Mouse (Mus musculus) left cerebral cortex, adult 11 months (tissue): ENCODE results near the gene Fbxl21.

Source experiments
- DNase-seq: peaks from one replicate; pipeline ENCODE4 v3.0.0; 2022; ENCODE audit warnings: low spot score

Gene Fbxl21

DNA sequence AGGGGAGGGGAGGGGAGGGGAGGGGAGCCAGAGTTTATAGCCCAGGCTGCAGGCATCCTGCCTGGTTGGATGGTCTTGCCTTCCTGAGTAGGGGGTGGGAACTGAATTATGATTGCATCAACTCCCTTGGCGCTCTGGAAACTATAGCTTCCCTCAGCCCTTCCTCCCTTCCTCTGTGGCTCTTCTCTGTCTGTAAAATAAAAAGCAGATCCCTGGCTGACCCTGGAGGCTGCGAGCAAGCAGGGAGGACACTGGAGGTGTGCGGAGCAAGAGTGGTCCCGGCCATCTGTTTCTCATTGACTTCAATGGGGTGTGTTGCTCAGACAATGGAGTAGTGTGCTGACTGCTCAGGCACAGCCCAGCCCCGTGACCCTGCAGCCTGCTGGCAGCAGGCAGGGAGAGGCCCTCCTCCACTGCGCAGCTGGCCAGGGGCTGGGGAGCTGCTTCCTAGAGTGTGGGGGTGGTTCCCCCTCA, 59.7 kb downstream of the Fbxl21 start:
- no peak for DNase-seq

DNA sequence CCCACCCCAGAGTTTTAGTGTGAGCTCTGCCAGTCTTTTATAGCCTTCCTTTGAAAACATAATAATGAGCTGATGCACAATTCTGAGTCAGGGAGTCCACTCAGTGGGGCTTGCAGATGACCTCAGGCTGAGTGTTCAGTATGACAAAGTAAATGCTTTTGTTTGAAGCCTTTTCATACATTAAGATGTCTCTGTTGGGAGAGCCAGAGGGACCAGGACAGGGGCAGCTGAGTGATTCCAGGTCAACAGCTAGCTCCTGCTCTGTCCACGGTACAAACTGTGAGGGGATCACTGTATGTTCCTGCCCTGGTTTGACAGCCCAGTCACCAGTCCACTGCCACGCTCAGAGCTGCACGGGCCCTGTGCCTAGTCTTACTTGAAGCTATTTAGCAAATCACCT, 60.4 kb downstream of the Fbxl21 start:
- DNase-seq = no peak

DNA sequence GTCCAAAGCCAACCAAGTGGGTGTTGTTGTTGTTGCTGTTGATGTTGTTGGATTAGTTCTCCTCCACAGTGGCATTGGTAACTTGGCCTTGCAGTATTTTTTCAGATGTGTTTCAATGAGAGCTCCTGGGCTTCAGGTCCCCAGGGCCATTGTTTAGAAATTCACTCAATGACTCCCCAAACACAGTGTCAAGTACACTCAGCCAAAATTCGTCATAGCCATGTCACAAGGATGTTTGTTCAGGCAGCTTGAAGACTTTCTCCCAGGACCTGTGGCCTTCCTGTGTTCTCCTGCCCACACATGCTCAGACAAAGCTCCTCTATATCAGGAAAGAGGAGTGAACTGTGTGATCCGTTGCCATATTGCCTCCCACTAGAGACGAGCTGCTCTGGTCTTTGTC, 63.8 kb downstream of the Fbxl21 start:
- DNase-seq = no peak
